Mouse (Mus musculus) liver, embryonic 14.5 days (tissue): ENCODE measurements around the gene Zscan2.

Source experiments
- CTCF ChIP-seq: IDR thresholded peaks from 2 replicates; pipeline ENCODE4 v1.5.1; 2016; ENCODE audit warnings: antibody characterized with exemption, low read depth, control low read depth
- EP300 ChIP-seq: IDR thresholded peaks from 2 replicates; pipeline ENCODE4 v1.6.1; 2016; ENCODE audit warnings: antibody characterized with exemption, low read depth

DNA sequence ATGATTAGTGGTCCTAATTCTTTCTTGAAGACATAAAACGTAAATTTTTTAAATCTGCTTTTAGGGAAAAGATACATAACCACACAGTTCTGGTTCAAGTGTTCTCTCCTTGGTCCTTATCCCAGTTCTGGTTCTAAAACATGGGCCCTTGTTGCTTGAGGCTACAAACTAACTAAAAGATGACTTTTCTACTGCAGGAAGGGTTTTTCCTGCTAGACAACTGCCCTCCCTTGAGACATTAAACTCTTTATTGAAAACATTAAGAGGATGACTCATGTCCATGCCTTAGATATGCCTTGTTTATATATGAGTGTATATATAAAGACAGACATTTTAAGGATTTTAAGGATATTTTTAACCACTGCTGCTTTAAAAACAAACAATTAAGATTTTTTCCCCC is 17.5 kb upstream of the Zscan2 start:
- no peak for TF ChIP-seq CTCF
- no peak for TF ChIP-seq EP300
